Mouse (Mus musculus) urinary bladder, postnatal 25 days (tissue): Measurements from ENCODE around the gene Tceal7.
"Not testable (repeated sequence)": the region's sequence is repeated elsewhere in the genome, so short reads cannot be mapped to it uniquely, and the experiment has no call there.

Source experiments
- DNase-seq: peaks from one replicate; pipeline ENCODE4 v3.0.0; 2022; ENCODE audit warnings: low spot score

Tceal7 gene

DNA sequence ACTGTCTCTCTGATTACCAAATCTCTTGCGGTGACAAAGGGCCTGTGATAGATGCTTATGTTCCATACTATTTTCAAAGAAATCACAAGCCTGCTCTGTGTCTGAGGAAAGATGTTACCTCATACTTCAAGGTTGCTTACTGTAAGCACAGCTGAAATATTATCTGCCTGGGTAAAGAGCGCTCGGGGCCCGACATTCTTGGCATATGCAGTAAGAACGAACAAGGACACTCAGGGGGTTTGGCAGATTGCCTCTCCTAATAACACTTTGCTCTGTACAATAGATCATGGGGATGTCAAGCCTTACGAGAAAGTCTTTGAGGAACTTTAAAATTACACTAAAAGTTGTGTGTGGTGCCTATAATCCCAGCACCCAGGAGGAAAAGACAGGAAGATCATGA lies 34.2 kb downstream of the Tceal7 start:
- no peak for DNase-seq

DNA sequence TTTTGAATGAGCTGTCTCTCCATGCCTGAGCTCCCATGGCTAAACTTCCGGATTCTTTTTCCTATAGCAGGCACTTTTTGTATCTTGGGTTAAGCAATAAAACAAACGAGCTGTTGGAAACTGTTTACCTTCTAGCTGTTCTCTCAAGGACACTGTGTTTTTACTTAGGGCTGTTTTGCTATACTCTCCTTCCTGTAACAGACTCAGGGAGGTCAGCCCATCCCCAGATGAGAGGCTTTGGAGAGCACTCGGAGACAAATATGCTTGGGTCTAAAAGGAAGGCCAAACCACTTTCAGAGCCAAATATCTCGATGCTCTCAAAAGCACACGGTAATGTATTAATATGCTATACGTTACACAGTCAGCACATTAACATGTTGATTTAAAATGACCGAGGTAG lies 35.1 kb downstream of the Tceal7 start:
- DNase-seq: no peak

DNA sequence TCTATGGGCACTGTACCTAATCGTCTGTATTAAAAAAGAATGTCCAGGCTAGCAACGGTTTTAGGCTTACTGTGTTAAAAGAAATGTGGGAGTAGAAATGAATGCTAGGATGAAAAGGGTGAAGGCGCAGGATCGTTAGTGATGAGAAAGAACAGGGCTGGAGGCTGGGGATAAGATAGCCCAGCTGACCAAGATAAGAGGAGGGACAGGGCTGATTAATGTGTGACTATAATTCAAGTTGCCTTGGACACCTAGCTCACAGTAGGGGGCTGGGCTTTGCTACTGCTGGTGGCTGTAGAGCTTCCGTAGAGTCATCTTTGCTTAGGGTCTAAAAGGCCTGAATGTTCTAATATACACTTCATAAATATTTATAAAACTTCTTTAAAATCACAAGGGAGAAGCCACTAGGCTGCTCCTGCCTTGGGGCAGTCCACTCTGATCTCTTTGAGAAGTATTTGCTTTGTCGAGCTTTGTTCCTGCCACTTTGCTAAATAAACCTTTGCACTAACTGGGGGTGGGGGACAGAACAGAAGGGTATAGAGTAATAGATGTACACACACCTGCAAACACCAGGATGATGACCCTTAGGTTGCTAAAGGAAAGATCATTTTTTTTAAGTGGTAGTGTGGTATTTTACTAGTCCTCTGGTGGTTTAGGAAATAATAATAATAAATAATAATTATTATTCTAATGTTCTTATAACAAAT lies 37.6 kb downstream of the Tceal7 start:
- no peak for DNase-seq

DNA sequence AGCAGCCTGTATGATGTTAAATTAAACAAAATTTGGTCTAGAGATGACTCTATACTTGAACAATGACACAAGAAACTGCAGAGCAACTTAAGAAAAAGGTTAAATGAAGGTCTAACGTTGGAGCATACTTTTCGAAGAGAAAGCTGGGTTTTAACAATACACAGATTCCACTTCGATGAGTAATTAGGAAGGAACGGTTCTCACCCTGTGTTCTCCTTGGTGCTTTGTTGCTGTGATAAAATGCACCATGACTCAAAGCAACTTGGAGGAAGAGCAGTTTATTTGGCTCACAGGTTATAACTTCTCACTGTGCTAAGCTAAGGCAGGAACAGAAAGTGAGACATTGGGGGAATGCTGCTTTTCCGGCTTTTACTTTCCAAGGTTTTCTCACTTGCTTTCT lies 53.1 kb downstream of the Tceal7 start:
- DNase-seq: no peak

DNA sequence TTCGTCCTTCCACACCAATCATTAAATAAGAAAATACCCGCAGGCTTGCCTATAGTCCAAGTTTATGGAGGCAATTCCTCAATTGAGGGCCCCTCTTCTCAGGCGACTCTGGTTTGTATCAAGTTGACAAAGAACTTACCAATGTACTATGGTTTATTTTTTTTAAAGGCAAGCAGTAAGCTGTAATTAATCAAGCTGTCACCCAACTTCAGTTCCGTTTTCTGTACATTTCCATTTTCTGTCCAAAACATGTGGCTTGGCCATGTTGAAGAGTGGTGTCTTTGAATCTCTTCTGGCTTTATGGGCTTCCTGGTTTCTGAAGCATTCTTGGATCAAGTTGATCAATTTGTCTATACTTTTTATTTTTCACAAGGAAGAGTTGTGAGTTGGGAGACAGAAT lies 53.6 kb downstream of the Tceal7 start:
- DNase-seq: no peak

DNA sequence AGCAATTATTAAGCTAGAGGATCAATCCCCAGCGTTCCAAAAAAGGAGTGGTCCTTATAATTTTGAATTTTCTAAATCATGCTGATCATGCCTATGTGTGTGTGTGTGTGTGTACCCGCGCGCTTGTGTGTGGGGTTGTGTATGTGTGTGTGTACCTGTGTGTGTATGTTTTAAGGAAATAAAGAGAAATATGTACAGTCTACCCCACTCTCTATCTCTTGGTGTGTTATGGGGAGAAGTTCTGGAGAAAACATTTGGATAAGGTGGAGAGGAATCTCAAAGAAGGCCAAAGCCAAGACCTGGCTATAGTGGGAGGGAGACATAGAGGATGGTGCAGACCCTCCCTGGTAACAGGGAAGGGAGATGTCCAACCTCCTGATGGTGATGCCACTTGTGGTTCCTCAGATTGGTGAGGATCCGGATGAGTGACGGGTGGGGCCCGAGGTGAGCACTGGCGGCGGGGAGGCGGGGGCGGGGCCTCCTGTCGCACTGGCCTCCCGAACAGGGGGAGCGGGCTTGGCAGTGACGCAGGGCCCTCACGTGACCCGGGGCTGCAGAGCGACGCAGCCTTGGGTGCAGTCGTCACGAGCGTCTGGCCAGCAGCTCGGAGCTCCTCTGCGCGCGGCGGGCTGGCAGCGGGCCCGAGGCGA lies 55.3 kb downstream of the Tceal7 start, which contains the start of gene Bex3:
Bex3 (plus strand) TSS at position 511 of the 650 bp plus-strand sequence.
- DNase-seq: not testable (repeated sequence)

DNA sequence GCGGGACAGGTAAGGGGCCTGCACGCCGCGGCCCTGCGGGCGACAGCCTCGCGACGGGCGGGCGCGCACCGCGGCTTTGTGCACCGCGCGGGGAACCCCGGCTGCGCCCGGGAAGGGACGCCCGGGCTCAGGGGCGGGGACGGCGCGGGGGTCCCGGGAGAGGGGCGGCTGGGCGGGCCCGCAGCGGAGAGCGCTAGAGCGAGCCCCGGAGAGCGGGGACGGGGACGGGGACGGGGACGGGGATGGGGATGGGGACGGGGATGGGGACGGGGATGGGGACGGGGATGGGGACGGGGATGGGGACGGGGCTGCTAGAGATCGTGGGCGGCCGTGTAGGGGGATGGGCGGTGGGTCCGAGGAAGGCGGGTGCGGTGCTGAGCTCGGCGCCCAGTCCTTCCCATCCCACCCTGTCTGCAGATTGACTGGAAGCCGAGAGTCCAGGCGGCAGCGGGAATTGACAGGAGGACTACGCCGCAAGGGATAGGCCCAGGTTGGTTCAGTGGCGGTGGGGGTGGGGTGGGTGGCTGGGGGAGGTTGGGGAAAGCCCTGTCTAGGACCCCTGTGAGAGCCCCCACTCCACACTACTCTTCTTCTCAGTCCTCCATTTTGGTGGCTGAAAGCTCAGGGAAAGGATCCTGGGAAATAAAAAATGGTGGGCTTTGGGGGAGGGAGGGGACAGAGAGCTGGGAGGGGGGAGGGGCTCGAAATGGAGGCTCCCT lies 56.0 kb downstream of the Tceal7 start:
- DNase-seq: not testable (repeated sequence)

DNA sequence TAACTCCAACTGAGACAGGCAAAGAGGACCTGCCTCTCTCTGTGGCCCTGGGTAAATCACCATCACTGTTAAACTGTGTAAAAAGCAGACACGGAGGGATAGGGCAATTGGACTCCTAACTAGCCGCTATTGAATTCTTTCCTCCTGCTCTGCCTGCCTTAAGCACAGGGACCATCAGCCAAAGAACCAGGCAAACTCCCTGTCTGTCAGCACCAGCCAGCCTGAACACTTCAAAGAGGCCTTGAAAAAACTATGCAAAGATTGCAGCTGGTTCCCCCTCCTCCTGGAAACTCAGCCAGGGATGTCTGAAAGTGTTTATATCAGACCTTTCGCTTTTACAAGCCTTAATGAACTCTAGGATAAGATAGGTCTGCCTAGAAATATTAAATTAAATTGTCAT lies 60.0 kb downstream of the Tceal7 start:
- DNase-seq: no peak

DNA sequence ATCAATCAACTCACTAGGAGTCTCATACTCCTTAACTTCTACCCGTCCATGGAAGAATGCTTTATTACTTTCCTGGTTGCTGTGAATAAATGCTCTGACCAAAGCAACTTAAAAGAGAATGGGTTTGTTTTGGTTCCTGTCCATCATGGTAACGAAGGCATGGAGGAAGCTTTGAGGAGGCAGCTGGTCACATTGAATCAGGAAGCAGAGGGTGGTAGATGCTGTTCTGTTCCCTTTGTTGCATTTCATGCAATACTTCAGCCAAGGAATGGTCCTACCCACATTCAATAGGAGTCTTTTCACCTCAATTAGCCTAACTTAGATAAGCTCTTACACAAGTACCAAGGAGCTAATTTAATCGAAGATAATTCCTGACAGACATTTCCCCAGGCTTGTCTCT lies 60.8 kb downstream of the Tceal7 start:
- no peak for DNase-seq
